Mouse (Mus musculus): Measurements from ENCODE around the gene Zcwpw1. TPM values are rescaled to one million over a fixed set of nuclear protein-coding genes. Genes with fewer than 3 reads are reported as not detected.

Gene Zcwpw1
- polyA plus RNA-seq, 1 experiment from 2014 or later, result 13.8 TPM

DNA sequence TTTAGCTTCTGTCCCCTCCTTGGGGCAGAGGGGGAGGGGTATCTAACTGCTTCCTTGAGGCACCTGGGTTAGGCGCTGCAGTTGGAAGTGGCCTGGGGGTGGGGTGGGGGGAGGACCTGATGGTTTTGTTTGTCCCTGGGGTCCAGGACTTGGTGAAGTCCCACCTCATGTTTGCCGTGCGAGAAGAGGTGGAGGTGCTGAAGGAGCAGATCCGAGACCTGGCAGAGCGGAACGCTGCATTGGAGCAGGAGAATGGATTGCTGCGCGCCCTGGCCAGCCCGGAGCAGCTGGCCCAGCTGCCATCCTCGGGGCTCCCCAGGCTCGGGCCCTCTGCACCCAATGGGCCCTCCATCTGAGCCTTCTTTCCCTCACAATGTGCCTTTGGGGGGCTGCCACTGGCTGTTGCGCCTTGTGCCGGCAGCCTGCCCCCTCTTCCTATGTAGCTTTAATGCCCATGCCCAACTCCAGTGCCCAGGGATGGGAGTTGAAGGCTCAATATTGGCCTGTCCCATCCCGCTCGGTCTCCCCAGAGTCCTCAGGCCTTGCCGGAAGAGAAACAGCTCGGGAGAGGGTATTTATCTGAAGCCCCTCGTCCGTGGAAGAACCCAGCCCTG, 28.6 kb upstream of the Zcwpw1 start:
- Histone ChIP-seq H3K27me3 (ENCODE audit: low read depth, poor library complexity, severe bottlenecking) (no peaks in the 10 kb centered on the region), H3K4me3 (no peak overlapping the region), H3K27ac (replicated peaks) (no peak overlapping the region), H3K4me1 (peaks cover 6% of the 10 kb centered on the region; the same call in 1 of the 2 replicates), H3K36me3 (peaks cover 49% of the 10 kb centered on the region), H3K9me3 (replicated peaks) (no peaks in the 10 kb centered on the region)
- DNase-seq (ENCODE audit: low spot score), result no peak
- WGBS, result 90% methylated on average over 19 of the region's 19 CpGs

DNA sequence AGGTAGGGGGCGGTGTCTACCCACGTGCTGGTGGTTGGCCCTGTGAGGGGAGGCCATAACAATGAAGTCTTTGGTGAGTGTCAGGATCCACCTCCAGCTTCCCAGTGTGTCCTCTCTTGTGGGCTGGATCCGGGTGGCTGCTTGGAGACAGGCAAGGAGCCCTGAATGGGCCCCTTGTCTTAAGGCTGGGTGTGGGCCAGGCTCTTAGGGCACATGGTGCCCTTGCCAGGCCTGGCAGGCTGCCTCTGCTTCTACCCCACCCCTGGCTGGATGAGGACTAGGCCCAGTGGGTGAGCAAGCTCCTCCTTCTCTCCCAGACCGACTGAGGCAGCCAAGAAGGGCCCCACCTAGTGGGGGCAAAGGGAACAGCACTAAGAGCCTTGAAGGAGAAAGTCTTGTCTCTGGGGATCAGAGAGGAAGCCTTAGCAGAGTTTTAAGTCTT, 27.6 kb upstream of the Zcwpw1 start:
- H3K27ac ChIP-seq (replicated peaks), result peak overlapping the region; percentile 24; the same call in 1 of the 2 replicates
- WGBS, result 34% methylated on average over 4 of the region's 4 CpGs

DNA sequence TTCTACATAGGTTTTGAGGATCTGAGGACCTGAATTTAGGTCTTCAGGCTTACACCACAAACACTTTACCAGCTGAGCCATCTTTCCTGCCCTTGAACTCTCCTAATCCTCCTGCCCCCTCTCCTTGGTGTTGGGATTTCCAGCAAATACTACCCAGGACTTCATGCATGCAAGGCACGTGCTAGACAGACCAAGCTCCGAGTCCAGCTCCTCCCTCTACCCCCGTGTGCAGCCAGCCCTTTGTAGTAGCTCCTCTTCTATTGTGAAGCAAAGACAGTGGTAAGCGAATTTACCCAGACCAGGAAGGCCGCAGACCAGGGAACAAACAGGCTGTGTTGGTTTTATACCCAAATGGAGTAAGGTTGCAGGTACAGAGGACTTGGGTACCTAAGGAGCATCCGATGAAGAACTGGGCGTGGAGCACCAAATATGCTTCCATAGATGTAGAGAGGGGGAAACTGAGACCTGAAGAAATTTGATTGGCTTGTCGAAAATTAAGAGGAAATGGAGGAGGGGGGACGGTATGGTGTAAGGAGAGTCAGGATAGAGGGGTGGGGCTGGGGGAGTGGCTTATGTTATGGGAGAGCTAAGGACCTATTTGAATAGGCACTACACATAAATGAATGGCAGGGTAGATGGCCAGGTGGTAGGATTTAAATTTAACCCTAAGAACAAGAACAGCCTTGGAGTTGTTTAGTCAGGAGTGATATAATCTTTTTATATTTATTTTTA, 22.8 kb upstream of the Zcwpw1 start:
- no peak for DNase-seq (ENCODE audit: low spot score)
- Histone ChIP-seq H3K36me3 (0 out of 2 replicates have a peak, but pooled peaks cover 3% of the 10 kb centered on the region), H3K27ac (replicated peaks) (0 out of 2 replicates have a peak overlapping the region, but pooled peaks have one; percentile 28), H3K27me3 (ENCODE audit: low read depth, poor library complexity, severe bottlenecking) (no peaks in the 10 kb centered on the region), H3K4me1 (peaks cover 23% of the 10 kb centered on the region), H3K4me3 (no peak overlapping the region), H3K9me3 (replicated peaks) (no peaks in the 10 kb centered on the region)
- WGBS, result 54% methylated on average over 9 of the region's 9 CpGs

More for the DNA sequence above, 27.6 kb upstream of the Zcwpw1 start:
- H3K4me3 ChIP-seq, result no peak overlapping the region
- H3K4me1 ChIP-seq, result peaks cover 13% of the 10 kb centered on the region
- H3K9me3 ChIP-seq (replicated peaks), result no peaks in the 10 kb centered on the region
- DNase-seq (ENCODE audit: low spot score), result peak; percentile 77
- H3K36me3 ChIP-seq, result peaks cover 44% of the 10 kb centered on the region
- H3K27me3 ChIP-seq (ENCODE audit: low read depth, poor library complexity, severe bottlenecking), result no peaks in the 10 kb centered on the region

DNA sequence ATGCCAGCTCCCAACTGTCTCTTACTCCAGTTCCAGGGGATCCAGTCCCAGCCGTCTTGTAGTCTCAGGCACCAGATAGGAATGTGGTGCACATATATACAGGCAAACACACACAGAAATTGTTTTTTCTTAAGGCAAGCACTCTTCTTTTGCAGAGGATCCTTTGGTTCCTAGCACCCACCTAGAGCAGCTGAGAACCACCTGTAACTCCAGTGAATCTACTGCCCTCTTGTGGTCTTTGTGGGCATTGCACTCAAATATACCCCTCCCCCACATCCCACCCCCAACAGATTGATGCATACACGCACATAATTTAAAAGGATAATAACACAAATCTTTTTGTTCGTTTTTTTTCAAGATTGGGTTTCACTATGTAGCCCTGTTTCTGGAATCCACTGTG, 21.3 kb upstream of the Zcwpw1 start:
- Histone ChIP-seq H3K4me3 (no peak overlapping the region), H3K4me1 (peaks cover 20% of the 10 kb centered on the region), H3K36me3 (no peaks in the 10 kb centered on the region), H3K27me3 (ENCODE audit: low read depth, poor library complexity, severe bottlenecking) (no peaks in the 10 kb centered on the region), H3K27ac (replicated peaks) (no peak overlapping the region), H3K9me3 (replicated peaks) (no peaks in the 10 kb centered on the region)
- 55% methylated on average over 3 of the region's 3 CpGs for WGBS
- DNase-seq (ENCODE audit: low spot score), result no peak

DNA sequence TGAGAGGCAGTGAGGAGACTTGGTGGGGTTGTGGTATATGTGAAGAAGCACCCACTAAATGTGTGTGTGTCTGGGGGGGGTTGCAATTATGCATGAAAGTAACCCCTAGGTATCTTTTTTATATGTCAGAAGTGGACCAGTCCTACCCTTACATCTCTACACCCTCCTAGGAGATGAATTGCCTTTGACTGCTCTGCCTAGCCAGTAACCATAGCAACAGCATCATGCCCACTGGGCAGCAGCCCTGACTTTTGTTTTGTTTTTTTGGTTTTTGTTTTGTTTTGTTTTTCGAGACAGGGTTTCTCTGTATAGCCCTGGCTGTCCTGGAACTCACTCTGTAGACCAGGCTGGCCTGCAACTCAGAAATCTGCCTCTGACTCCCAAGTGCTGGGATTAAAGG, 19.1 kb upstream of the Zcwpw1 start:
- Histone ChIP-seq H3K4me1 (peaks cover 20% of the 10 kb centered on the region), H3K4me3 (no peak overlapping the region), H3K27me3 (ENCODE audit: low read depth, poor library complexity, severe bottlenecking) (no peaks in the 10 kb centered on the region), H3K9me3 (replicated peaks) (no peaks in the 10 kb centered on the region), H3K36me3 (no peaks in the 10 kb centered on the region), H3K27ac (replicated peaks) (no peak overlapping the region)
- 46% methylated on average over 1 of the region's 1 CpGs for WGBS
- DNase-seq (ENCODE audit: low spot score), result no peak

DNA sequence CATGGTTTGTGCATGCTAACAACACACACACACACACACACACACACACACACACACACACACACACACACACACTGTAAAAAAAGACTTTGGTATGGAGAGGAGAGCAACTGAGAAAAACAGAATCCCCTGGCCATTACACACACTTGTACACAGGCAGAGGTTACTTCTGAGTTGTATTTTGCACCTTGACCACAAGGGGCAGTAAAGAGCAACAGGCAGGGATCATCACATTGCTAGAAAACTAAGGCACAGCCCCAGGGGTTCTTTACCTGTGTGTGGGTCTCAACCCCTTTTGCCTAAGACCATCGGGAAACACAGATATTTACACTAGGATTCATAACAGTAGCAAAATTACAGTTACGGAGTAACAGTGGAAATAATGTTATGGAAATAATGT, 16.9 kb upstream of the Zcwpw1 start:
- 44% methylated on average over 2 of the region's 2 CpGs for WGBS
- H3K4me3 ChIP-seq, result no peak overlapping the region
- no peaks in the 10 kb centered on the region for H3K27me3 ChIP-seq (ENCODE audit: low read depth, poor library complexity, severe bottlenecking)
- DNase-seq (ENCODE audit: low spot score), result peak; percentile 52
- no peaks in the 10 kb centered on the region for H3K9me3 ChIP-seq (replicated peaks)
- peaks cover 14% of the 10 kb centered on the region for H3K4me1 ChIP-seq
- no peaks in the 10 kb centered on the region for H3K36me3 ChIP-seq
- no peak overlapping the region for H3K27ac ChIP-seq (replicated peaks)

DNA sequence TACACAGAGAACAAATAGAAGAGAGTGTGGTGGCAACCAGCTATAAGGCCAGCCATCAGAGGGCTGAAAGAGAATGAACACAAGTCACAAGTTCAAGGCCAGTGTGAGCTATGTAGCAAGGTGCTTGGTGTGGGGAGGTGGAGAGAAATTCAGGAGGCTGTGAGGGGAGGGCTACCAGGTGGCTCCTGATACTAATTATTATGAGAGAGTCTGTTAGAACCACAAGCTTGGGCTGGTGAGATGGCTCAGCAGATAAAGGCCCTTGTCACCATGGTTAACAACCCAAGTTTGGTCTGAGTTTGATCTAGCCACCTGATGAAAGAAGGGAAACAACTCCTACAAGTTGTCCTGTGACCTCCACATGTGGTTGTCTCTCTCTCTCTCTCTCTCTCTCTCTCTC, 14.8 kb upstream of the Zcwpw1 start:
- no peaks in the 10 kb centered on the region for H3K36me3 ChIP-seq
- H3K27ac ChIP-seq (replicated peaks), result no peak overlapping the region
- peaks cover 13% of the 10 kb centered on the region for H3K4me1 ChIP-seq
- DNase-seq (ENCODE audit: low spot score), result no peak
- H3K9me3 ChIP-seq (replicated peaks), result no peaks in the 10 kb centered on the region
- H3K4me3 ChIP-seq, result no peak overlapping the region
- H3K27me3 ChIP-seq (ENCODE audit: low read depth, poor library complexity, severe bottlenecking), result no peaks in the 10 kb centered on the region

DNA sequence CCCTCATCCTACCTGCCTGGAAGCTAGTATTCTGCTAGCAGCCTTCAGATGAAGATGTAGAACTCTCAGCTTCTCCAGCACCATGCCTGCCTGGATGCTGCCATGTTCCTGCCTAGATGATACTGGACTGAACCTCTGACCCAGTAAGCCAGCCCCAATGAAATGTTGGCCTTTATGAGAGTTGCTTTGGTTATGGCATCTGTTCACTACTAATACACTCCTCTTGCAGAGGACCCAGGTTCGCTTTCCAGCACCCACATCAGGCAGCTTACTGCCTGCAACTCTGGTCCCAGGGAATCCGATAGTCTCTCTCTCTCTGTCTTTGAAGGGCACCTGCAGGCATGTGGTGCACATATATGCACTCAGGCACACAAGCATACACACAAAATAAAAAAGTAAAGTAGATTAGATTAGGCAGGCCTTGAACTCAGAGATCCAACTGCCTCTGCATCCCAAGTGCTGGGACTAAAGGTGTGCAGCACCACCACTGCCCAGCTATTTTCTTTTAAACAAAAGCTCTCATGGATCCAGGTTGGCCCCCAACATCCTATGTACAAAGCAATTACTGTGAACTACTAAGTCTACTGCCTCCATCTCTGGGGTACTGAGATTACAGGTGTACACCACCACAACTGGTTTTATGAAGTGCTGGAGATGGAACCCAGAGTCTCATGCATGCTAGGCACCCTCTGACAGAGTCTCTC, 11.9 kb upstream of the Zcwpw1 start:
- DNase-seq (ENCODE audit: low spot score), result no peak
- Histone ChIP-seq H3K9me3 (replicated peaks) (no peaks in the 10 kb centered on the region), H3K4me3 (no peak overlapping the region), H3K27ac (replicated peaks) (no peak overlapping the region), H3K27me3 (ENCODE audit: low read depth, poor library complexity, severe bottlenecking) (no peaks in the 10 kb centered on the region), H3K36me3 (peaks cover 8% of the 10 kb centered on the region), H3K4me1 (peaks cover 20% of the 10 kb centered on the region)
- WGBS, result 92% methylated on average over 2 of the region's 2 CpGs

DNA sequence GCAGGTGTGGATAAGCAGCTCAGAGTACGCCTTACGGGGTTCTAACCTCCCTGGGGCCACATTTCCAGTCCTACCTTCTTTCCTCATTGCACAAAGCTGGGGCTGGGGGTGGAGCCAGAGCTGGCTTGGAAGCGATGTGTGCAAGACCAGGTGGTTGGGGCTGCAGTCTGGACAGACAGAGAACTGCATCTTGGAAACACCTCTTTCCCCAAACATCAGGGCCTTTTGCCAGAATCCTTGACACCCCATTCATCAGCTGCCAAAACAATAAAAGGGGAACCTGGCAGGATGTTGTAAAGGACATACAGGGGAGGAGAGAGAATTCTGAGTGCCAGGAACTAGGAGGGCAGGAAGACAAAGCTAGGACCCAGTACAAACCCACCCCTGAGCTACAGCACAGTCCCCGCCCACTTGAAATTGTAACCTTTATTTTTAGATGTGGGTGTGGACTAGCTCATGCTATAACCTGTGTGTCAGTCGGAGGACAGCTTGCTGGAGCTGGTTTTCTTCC, 11.1 kb upstream of the Zcwpw1 start:
- no peaks in the 10 kb centered on the region for H3K27me3 ChIP-seq (ENCODE audit: low read depth, poor library complexity, severe bottlenecking)
- H3K4me3 ChIP-seq, result no peak overlapping the region
- 49% methylated on average over 5 of the region's 5 CpGs for WGBS

DNA sequence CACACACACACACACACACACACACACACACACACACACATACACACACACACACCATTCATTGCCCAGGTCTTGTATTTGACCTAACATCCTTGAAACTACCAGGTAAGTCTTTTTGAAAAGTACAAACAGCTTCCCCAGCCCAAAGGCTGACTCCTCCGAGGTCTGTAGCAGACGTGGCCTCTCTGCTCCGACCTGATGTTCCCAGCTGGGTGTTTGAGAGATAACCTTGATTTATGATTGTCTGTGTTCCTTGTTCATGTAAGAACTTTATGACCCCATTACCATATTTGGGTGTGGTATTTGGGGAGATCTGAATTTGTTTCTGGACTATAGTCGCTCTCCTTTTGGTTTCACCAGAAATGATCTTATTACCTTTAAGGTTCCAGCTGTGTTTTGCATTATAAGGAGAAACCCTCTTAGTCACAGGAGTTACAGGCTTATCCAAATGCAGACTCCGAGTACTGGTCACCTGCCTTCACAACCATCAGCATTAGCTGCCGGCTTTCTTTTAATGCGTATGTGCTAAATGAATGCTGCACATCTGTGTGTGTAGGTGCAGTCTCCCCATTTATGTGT, 10.2 kb upstream of the Zcwpw1 start:
- no peak for DNase-seq (ENCODE audit: low spot score)
- 94% methylated on average over 7 of the region's 7 CpGs for WGBS
- H3K27me3 ChIP-seq (ENCODE audit: low read depth, poor library complexity, severe bottlenecking), result no peaks in the 10 kb centered on the region

More for the DNA sequence above, 11.1 kb upstream of the Zcwpw1 start:
- no peak for DNase-seq (ENCODE audit: low spot score)
- Histone ChIP-seq H3K36me3 (peaks cover 16% of the 10 kb centered on the region), H3K9me3 (replicated peaks) (no peaks in the 10 kb centered on the region), H3K27ac (replicated peaks) (no peak overlapping the region), H3K4me1 (peaks cover 21% of the 10 kb centered on the region)

DNA sequence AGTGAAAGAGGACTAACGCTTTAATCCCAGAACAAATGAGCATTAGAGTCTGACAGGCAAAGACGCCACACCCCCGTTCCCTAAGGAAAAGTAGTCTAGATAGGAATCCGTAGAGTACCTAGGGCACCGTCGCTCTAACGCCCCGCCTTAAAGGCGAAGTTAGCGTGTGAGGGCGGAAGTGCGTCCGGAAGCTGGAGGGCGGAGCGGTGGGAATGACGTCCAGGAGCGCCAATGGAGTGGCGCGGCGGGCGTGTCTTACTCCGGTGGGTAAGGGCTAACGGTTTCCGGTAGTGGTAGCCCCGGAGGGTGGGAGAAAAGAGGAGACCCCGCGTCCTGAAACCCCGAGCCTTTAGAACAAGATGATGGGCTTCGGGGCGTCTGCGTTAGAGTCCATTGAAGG, 9.0 kb upstream of the Zcwpw1 start, which contains the start of gene Ppp1r35:
Gene Ppp1r35 (plus strand): TSS at position 215 of the 400 bp plus-strand sequence.
- under 1% methylated on average over 31 of the region's 31 CpGs for WGBS
- Histone ChIP-seq H3K9me3 (replicated peaks) (no peaks in the 10 kb centered on the region), H3K4me1 (peaks cover 43% of the 10 kb centered on the region), H3K36me3 (peaks cover 37% of the 10 kb centered on the region), H3K27ac (replicated peaks) (peak within 1 kb of the TSS; percentile 93), H3K4me3 (peak within 1 kb of the TSS; percentile 98), H3K27me3 (ENCODE audit: low read depth, poor library complexity, severe bottlenecking) (no peaks in the 10 kb centered on the region)
- peak; percentile 97 for DNase-seq (ENCODE audit: low spot score)

More for the DNA sequence above, 10.2 kb upstream of the Zcwpw1 start:
- Histone ChIP-seq H3K4me3 (peak overlapping the region; percentile 98; the same call in 1 of the 2 replicates), H3K9me3 (replicated peaks) (no peaks in the 10 kb centered on the region), H3K27ac (replicated peaks) (no peak overlapping the region), H3K36me3 (peaks cover 25% of the 10 kb centered on the region), H3K4me1 (peaks cover 30% of the 10 kb centered on the region)
